Mouse (Mus musculus): ENCODE measurements around the gene Trim40. TPM values are rescaled to one million over a fixed set of nuclear protein-coding genes. Genes with fewer than 3 reads are reported as not detected.

Trim40 gene
- polyA plus RNA-seq, 1 experiment from 2014 or later: not detected

DNA sequence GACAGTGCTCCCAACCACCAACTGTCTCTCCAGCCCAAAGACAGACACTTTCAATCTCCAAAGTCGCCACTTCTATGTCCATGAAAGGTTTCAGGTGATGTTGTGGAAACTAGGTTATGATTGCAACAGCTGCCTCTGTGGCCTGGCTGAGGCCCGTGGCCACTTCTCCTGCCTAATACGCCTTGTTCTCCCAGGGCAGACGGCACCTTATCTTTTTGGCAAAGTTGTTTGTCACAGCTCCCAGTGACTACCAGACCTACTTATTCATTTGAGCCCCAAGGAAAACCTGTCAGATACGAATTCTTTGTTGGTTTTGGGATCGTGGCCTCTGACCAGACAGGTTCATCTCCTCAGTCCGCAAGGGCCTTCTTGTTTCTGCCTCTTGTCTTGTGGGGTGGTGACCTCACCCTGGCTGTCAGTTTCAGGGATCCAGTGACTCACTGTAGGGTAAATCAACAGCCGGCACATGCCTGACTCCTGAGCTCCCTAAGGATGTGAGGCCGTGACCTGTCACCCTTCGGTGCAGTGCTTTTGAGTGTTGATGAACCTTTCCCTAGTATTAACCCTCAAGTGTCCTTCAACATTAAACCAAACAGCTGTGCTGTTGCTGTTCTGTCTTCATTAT lies 37.7 kb upstream of the Trim40 start:
- H3K27me3 ChIP-seq (ENCODE audit: insufficient read depth, low read length): no peaks in the 10 kb centered on the region
- no peak for TF ChIP-seq CTCF (IDR thresholded peaks at IDR 0.05; ENCODE audit: low read depth)
- no peaks in the 10 kb centered on the region for H3K4me1 ChIP-seq (replicated peaks; ENCODE audit: insufficient read depth, low read length)
- H3K9me3 ChIP-seq (replicated peaks; ENCODE audit: low read length): no peaks in the 10 kb centered on the region
- no peak for ATAC-seq (replicated peaks; ENCODE audit: low FRiP score, low read depth)
- no peak overlapping the region for H3K4me3 ChIP-seq (replicated peaks; ENCODE audit: low read depth, low read length)
- no peak overlapping the region for H3K4me2 ChIP-seq (ENCODE audit: low read length)
- no peaks in the 10 kb centered on the region for H3K36me3 ChIP-seq (ENCODE audit: insufficient read depth, low read length)
- H3K27ac ChIP-seq: no peak overlapping the region
- 39% methylated on average over 10 of the region's 10 CpGs for WGBS
- DNase-seq (ENCODE audit: low spot score): no peak
- H3K9ac ChIP-seq (ENCODE audit: low read depth, low read length): no peak overlapping the region

- Histone ChIP-seq H3K9me3 (replicated peaks; ENCODE audit: low read length) (no peaks in the 10 kb centered on the region), H3K4me3 (replicated peaks; ENCODE audit: low read depth, low read length) (no peak overlapping the region), H3K27me3 (ENCODE audit: insufficient read depth, low read length) (no peaks in the 10 kb centered on the region), H3K4me1 (replicated peaks; ENCODE audit: insufficient read depth, low read length) (no peaks in the 10 kb centered on the region), H3K36me3 (ENCODE audit: insufficient read depth, low read length) (no peaks in the 10 kb centered on the region), H3K4me2 (ENCODE audit: low read length) (no peak overlapping the region), H3K9ac (ENCODE audit: low read depth, low read length) (no peak overlapping the region), H3K27ac (no peak overlapping the region)
- 54% methylated on average over 4 of the region's 4 CpGs for WGBS
- ATAC-seq (replicated peaks; ENCODE audit: low FRiP score, low read depth): no peak
- DNase-seq (ENCODE audit: low spot score): no peak
- TF ChIP-seq CTCF (IDR thresholded peaks at IDR 0.05; ENCODE audit: low read depth): no peak
These were observed 33.6 kb upstream of the Trim40 start for GRCm38 (mm10) chr17:36923491-36923890.

DNA sequence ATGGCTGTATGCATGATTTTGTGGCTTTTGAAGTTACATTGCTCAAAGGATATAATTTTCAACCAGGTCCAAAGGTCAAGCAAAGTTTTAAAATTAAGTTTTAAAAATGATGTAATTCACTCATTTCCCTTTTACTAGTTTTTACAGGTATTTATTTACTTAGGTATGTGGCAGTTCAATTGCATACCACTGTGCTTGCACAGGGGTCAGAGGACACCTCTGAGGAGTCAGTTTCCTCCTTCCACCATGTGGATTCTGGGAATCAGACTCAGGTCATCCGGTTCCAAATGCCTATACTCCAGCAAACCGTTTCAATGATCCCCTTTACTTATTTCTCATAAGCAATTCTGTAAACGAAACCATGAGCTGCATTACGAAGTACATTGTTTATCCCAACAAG lies 32.8 kb upstream of the Trim40 start:
- 83% methylated on average over 4 of the region's 4 CpGs for WGBS
- Histone ChIP-seq H3K27ac (no peak overlapping the region), H3K9me3 (replicated peaks; ENCODE audit: low read length) (no peaks in the 10 kb centered on the region), H3K4me1 (replicated peaks; ENCODE audit: insufficient read depth, low read length) (no peaks in the 10 kb centered on the region), H3K36me3 (ENCODE audit: insufficient read depth, low read length) (no peaks in the 10 kb centered on the region), H3K9ac (ENCODE audit: low read depth, low read length) (no peak overlapping the region), H3K27me3 (ENCODE audit: insufficient read depth, low read length) (no peaks in the 10 kb centered on the region), H3K4me3 (replicated peaks; ENCODE audit: low read depth, low read length) (no peak overlapping the region), H3K4me2 (ENCODE audit: low read length) (no peak overlapping the region)
- DNase-seq (ENCODE audit: low spot score) (no peak), ATAC-seq (replicated peaks; ENCODE audit: low FRiP score, low read depth) (no peak)
- TF ChIP-seq CTCF (IDR thresholded peaks at IDR 0.05; ENCODE audit: low read depth): no peak

GRCm38 (mm10) chr17:36920239-36920638 lies 30.3 kb upstream of the Trim40 start:
- no peak for TF ChIP-seq CTCF (IDR thresholded peaks at IDR 0.05; ENCODE audit: low read depth)
- Histone ChIP-seq H3K9ac (ENCODE audit: low read depth, low read length) (no peak overlapping the region), H3K36me3 (ENCODE audit: insufficient read depth, low read length) (no peaks in the 10 kb centered on the region), H3K9me3 (replicated peaks; ENCODE audit: low read length) (no peaks in the 10 kb centered on the region), H3K4me1 (replicated peaks; ENCODE audit: insufficient read depth, low read length) (no peaks in the 10 kb centered on the region), H3K27me3 (ENCODE audit: insufficient read depth, low read length) (no peaks in the 10 kb centered on the region), H3K27ac (no peak overlapping the region), H3K4me3 (replicated peaks; ENCODE audit: low read depth, low read length) (no peak overlapping the region), H3K4me2 (ENCODE audit: low read length) (no peak overlapping the region)
- 0 out of 2 replicates have a peak, but pooled peaks have one; percentile 29 for ATAC-seq (replicated peaks; ENCODE audit: low FRiP score, low read depth)
- WGBS: 26% methylated on average over 15 of the region's 15 CpGs
- no peak for DNase-seq (ENCODE audit: low spot score)

GRCm38 (mm10) chr17:36915076-36915475 lies 25.2 kb upstream of the Trim40 start:
- no peak overlapping the region for H3K27ac ChIP-seq
- no peak overlapping the region for H3K4me2 ChIP-seq (ENCODE audit: low read length)
- peak; percentile 86 for TF ChIP-seq CTCF (IDR thresholded peaks at IDR 0.05; ENCODE audit: low read depth)
- ATAC-seq (replicated peaks; ENCODE audit: low FRiP score, low read depth) (no peak), DNase-seq (ENCODE audit: low spot score) (peak; percentile 64)
- H3K9ac ChIP-seq (ENCODE audit: low read depth, low read length): no peak overlapping the region
- no peaks in the 10 kb centered on the region for H3K9me3 ChIP-seq (replicated peaks; ENCODE audit: low read length)
- H3K4me1 ChIP-seq (replicated peaks; ENCODE audit: insufficient read depth, low read length): no peaks in the 10 kb centered on the region
- no peaks in the 10 kb centered on the region for H3K36me3 ChIP-seq (ENCODE audit: insufficient read depth, low read length)
- 12% methylated on average over 9 of the region's 9 CpGs for WGBS
- no peaks in the 10 kb centered on the region for H3K27me3 ChIP-seq (ENCODE audit: insufficient read depth, low read length)
- no peak overlapping the region for H3K4me3 ChIP-seq (replicated peaks; ENCODE audit: low read depth, low read length)

GRCm38 (mm10) chr17:36914108-36914507 lies 24.2 kb upstream of the Trim40 start:
- no peak for ATAC-seq (replicated peaks; ENCODE audit: low FRiP score, low read depth)
- 22% methylated on average over 2 of the region's 2 CpGs for WGBS
- H3K36me3 ChIP-seq (ENCODE audit: insufficient read depth, low read length): no peaks in the 10 kb centered on the region
- H3K27ac ChIP-seq: no peak overlapping the region
- H3K4me2 ChIP-seq (ENCODE audit: low read length): no peak overlapping the region
- TF ChIP-seq CTCF (IDR thresholded peaks at IDR 0.05; ENCODE audit: low read depth): peak; percentile 80
- no peaks in the 10 kb centered on the region for H3K9me3 ChIP-seq (replicated peaks; ENCODE audit: low read length)
- no peaks in the 10 kb centered on the region for H3K27me3 ChIP-seq (ENCODE audit: insufficient read depth, low read length)
- no peak overlapping the region for H3K4me3 ChIP-seq (replicated peaks; ENCODE audit: low read depth, low read length)
- peak; percentile 82 for DNase-seq (ENCODE audit: low spot score)
- no peaks in the 10 kb centered on the region for H3K4me1 ChIP-seq (replicated peaks; ENCODE audit: insufficient read depth, low read length)
- H3K9ac ChIP-seq (ENCODE audit: low read depth, low read length): no peak overlapping the region

GRCm38 (mm10) chr17:36912031-36912430 lies 22.1 kb upstream of the Trim40 start:
- H3K27ac ChIP-seq: no peak overlapping the region
- TF ChIP-seq CTCF (IDR thresholded peaks at IDR 0.05; ENCODE audit: low read depth): no peak
- H3K36me3 ChIP-seq (ENCODE audit: insufficient read depth, low read length): no peaks in the 10 kb centered on the region
- no peaks in the 10 kb centered on the region for H3K27me3 ChIP-seq (ENCODE audit: insufficient read depth, low read length)
- DNase-seq (ENCODE audit: low spot score): no peak
- H3K9ac ChIP-seq (ENCODE audit: low read depth, low read length): no peak overlapping the region
- ATAC-seq (replicated peaks; ENCODE audit: low FRiP score, low read depth): no peak
- no peaks in the 10 kb centered on the region for H3K4me1 ChIP-seq (replicated peaks; ENCODE audit: insufficient read depth, low read length)
- H3K4me2 ChIP-seq (ENCODE audit: low read length): no peak overlapping the region
- WGBS: 60% methylated on average over 2 of the region's 2 CpGs
- H3K9me3 ChIP-seq (replicated peaks; ENCODE audit: low read length): no peaks in the 10 kb centered on the region
- H3K4me3 ChIP-seq (replicated peaks; ENCODE audit: low read depth, low read length): no peak overlapping the region
